Mouse (Mus musculus): ENCODE measurements around the gene Rpap2. TPM values are rescaled to one million over a fixed set of nuclear protein-coding genes. Genes with fewer than 3 reads are reported as not detected.

Gene Rpap2
- 10.6 and 15.2 TPM in 2 replicates for polyA plus RNA-seq (2015; fragmentation: Nextera tagmentation; extraction: Ambion mirVana)

- Histone ChIP-seq H3K4me3 (ENCODE audit: low read length) (peak within 1 kb of the TSS; percentile 87), H3K4me2 (ENCODE audit: low read depth, low read length) (peak within 1 kb of the TSS; percentile 92), H3K4me1 (ENCODE audit: control insufficient read depth, insufficient read depth, low read length) (peaks cover 3% of the 10 kb centered on the region), H3K27ac (ENCODE audit: low read length) (peak within 1 kb of the TSS; percentile 84), H3K9me3 (replicated peaks; ENCODE audit: control insufficient read depth, low read length) (no peaks in the 10 kb centered on the region), H3K36me3 (ENCODE audit: control insufficient read depth, insufficient read depth) (peaks cover 14% of the 10 kb centered on the region), H3K27me3 (ENCODE audit: control insufficient read depth, insufficient read depth, low read length) (no peaks in the 10 kb centered on the region), H3K9ac (ENCODE audit: low read length) (peak within 1 kb of the TSS; percentile 91)
- WGBS = under 1% methylated on average over 62 of the region's 64 CpGs
- peak; percentile 96 for ATAC-seq (replicated peaks; ENCODE audit: extremely low read depth, insufficient read depth, low FRiP score)
Observed at GRCm38 (mm10) chr5:107597301-107598077, at the start of gene Rpap2, which contains the start of gene Glmn. TSS of gene Rpap2 (plus strand) at chr5:107597373. TSS of gene Glmn (minus strand) at chr5:107597888.

GRCm38 (mm10) chr5:107547955-107548354 lies 49.2 kb upstream of the Rpap2 start:
- no peaks in the 10 kb centered on the region for H3K4me1 ChIP-seq (ENCODE audit: control insufficient read depth, insufficient read depth, low read length)
- H3K27me3 ChIP-seq (ENCODE audit: control insufficient read depth, insufficient read depth, low read length) = no peaks in the 10 kb centered on the region
- H3K4me3 ChIP-seq (ENCODE audit: low read length) = no peak overlapping the region
- WGBS = 74% methylated on average over 3 of the region's 3 CpGs
- H3K36me3 ChIP-seq (ENCODE audit: control insufficient read depth, insufficient read depth) = peaks cover 14% of the 10 kb centered on the region
- H3K4me2 ChIP-seq (ENCODE audit: low read depth, low read length) = no peak overlapping the region
- no peak overlapping the region for H3K9ac ChIP-seq (ENCODE audit: low read length)
- H3K9me3 ChIP-seq (replicated peaks; ENCODE audit: control insufficient read depth, low read length) = no peaks in the 10 kb centered on the region
- H3K27ac ChIP-seq (ENCODE audit: low read length) = no peak overlapping the region
- ATAC-seq (replicated peaks; ENCODE audit: extremely low read depth, insufficient read depth, low FRiP score) = no peak

- Histone ChIP-seq H3K27ac (ENCODE audit: low read length) (no peak overlapping the region), H3K36me3 (ENCODE audit: control insufficient read depth, insufficient read depth) (peaks cover 14% of the 10 kb centered on the region), H3K27me3 (ENCODE audit: control insufficient read depth, insufficient read depth, low read length) (no peaks in the 10 kb centered on the region), H3K4me2 (ENCODE audit: low read depth, low read length) (no peak overlapping the region), H3K4me3 (ENCODE audit: low read length) (no peak overlapping the region), H3K9me3 (replicated peaks; ENCODE audit: control insufficient read depth, low read length) (no peaks in the 10 kb centered on the region), H3K9ac (ENCODE audit: low read length) (no peak overlapping the region), H3K4me1 (ENCODE audit: control insufficient read depth, insufficient read depth, low read length) (no peaks in the 10 kb centered on the region)
- 83% methylated on average over 3 of the region's 3 CpGs for WGBS
- ATAC-seq (replicated peaks; ENCODE audit: extremely low read depth, insufficient read depth, low FRiP score) = no peak
Observed at GRCm38 (mm10) chr5:107548444-107548843, 48.7 kb upstream of the Rpap2 start.

- WGBS = 73% methylated on average over 5 of the region's 5 CpGs
Observed at GRCm38 (mm10) chr5:107554336-107554735, 42.8 kb upstream of the Rpap2 start.

GRCm38 (mm10) chr5:107556969-107557368 lies 40.2 kb upstream of the Rpap2 start:
- H3K9ac ChIP-seq (ENCODE audit: low read length) = no peak overlapping the region
- no peak for ATAC-seq (replicated peaks; ENCODE audit: extremely low read depth, insufficient read depth, low FRiP score)
- H3K4me1 ChIP-seq (ENCODE audit: control insufficient read depth, insufficient read depth, low read length) = no peaks in the 10 kb centered on the region
- 74% methylated on average over 3 of the region's 3 CpGs for WGBS
- no peaks in the 10 kb centered on the region for H3K27me3 ChIP-seq (ENCODE audit: control insufficient read depth, insufficient read depth, low read length)
- H3K36me3 ChIP-seq (ENCODE audit: control insufficient read depth, insufficient read depth) = peaks cover 10% of the 10 kb centered on the region
- H3K4me2 ChIP-seq (ENCODE audit: low read depth, low read length) = no peak overlapping the region
- H3K27ac ChIP-seq (ENCODE audit: low read length) = no peak overlapping the region
- H3K9me3 ChIP-seq (replicated peaks; ENCODE audit: control insufficient read depth, low read length) = no peaks in the 10 kb centered on the region
- H3K4me3 ChIP-seq (ENCODE audit: low read length) = no peak overlapping the region

More at GRCm38 (mm10) chr5:107554336-107554735, 42.8 kb upstream of the Rpap2 start:
- no peak for ATAC-seq (replicated peaks; ENCODE audit: extremely low read depth, insufficient read depth, low FRiP score)
- Histone ChIP-seq H3K27ac (ENCODE audit: low read length) (no peak overlapping the region), H3K36me3 (ENCODE audit: control insufficient read depth, insufficient read depth) (peaks cover 15% of the 10 kb centered on the region; the same call in 1 of the 2 replicates), H3K4me1 (ENCODE audit: control insufficient read depth, insufficient read depth, low read length) (no peaks in the 10 kb centered on the region), H3K9ac (ENCODE audit: low read length) (no peak overlapping the region), H3K9me3 (replicated peaks; ENCODE audit: control insufficient read depth, low read length) (no peaks in the 10 kb centered on the region), H3K4me2 (ENCODE audit: low read depth, low read length) (no peak overlapping the region), H3K27me3 (ENCODE audit: control insufficient read depth, insufficient read depth, low read length) (no peaks in the 10 kb centered on the region), H3K4me3 (ENCODE audit: low read length) (no peak overlapping the region)

- Histone ChIP-seq H3K9me3 (replicated peaks; ENCODE audit: control insufficient read depth, low read length) (no peaks in the 10 kb centered on the region), H3K4me3 (ENCODE audit: low read length) (no peak overlapping the region), H3K27ac (ENCODE audit: low read length) (no peak overlapping the region), H3K9ac (ENCODE audit: low read length) (no peak overlapping the region), H3K4me2 (ENCODE audit: low read depth, low read length) (no peak overlapping the region), H3K36me3 (ENCODE audit: control insufficient read depth, insufficient read depth) (peaks cover 56% of the 10 kb centered on the region), H3K4me1 (ENCODE audit: control insufficient read depth, insufficient read depth, low read length) (no peaks in the 10 kb centered on the region), H3K27me3 (ENCODE audit: control insufficient read depth, insufficient read depth, low read length) (no peaks in the 10 kb centered on the region)
- ATAC-seq (replicated peaks; ENCODE audit: extremely low read depth, insufficient read depth, low FRiP score) = no peak
- 93% methylated on average over 9 of the region's 9 CpGs for WGBS
Observed at GRCm38 (mm10) chr5:107569148-107569547, 28.0 kb upstream of the Rpap2 start.

- peak overlapping the region; percentile 92 for H3K4me2 ChIP-seq (ENCODE audit: low read depth, low read length)
- no peaks in the 10 kb centered on the region for H3K27me3 ChIP-seq (ENCODE audit: control insufficient read depth, insufficient read depth, low read length)
- H3K4me3 ChIP-seq (ENCODE audit: low read length) = peak overlapping the region; percentile 87
- WGBS = 31% methylated on average over 4 of the region's 4 CpGs
- H3K9ac ChIP-seq (ENCODE audit: low read length) = peak overlapping the region; percentile 91
- no peaks in the 10 kb centered on the region for H3K9me3 ChIP-seq (replicated peaks; ENCODE audit: control insufficient read depth, low read length)
- no peak overlapping the region; the same call in 1 of the 2 replicates for H3K27ac ChIP-seq (ENCODE audit: low read length)
- H3K36me3 ChIP-seq (ENCODE audit: control insufficient read depth, insufficient read depth) = peaks cover 15% of the 10 kb centered on the region
- no peak for ATAC-seq (replicated peaks; ENCODE audit: extremely low read depth, insufficient read depth, low FRiP score)
- peaks cover 3% of the 10 kb centered on the region for H3K4me1 ChIP-seq (ENCODE audit: control insufficient read depth, insufficient read depth, low read length)
Observed at GRCm38 (mm10) chr5:107598380-107598779, 1.2 kb downstream of the Rpap2 start.

GRCm38 (mm10) chr5:107611224-107611623 lies 14.1 kb downstream of the Rpap2 start:
- WGBS = 3% methylated on average over 2 of the region's 2 CpGs
- H3K9me3 ChIP-seq (replicated peaks; ENCODE audit: control insufficient read depth, low read length) = no peaks in the 10 kb centered on the region
- H3K36me3 ChIP-seq (ENCODE audit: control insufficient read depth, insufficient read depth) = peaks cover 6% of the 10 kb centered on the region; the same call in 1 of the 2 replicates
- no peaks in the 10 kb centered on the region for H3K4me1 ChIP-seq (ENCODE audit: control insufficient read depth, insufficient read depth, low read length)
- H3K9ac ChIP-seq (ENCODE audit: low read length) = no peak overlapping the region
- H3K4me2 ChIP-seq (ENCODE audit: low read depth, low read length) = no peak overlapping the region
- H3K27me3 ChIP-seq (ENCODE audit: control insufficient read depth, insufficient read depth, low read length) = no peaks in the 10 kb centered on the region
- H3K4me3 ChIP-seq (ENCODE audit: low read length) = no peak overlapping the region
- no peak overlapping the region for H3K27ac ChIP-seq (ENCODE audit: low read length)
- ATAC-seq (replicated peaks; ENCODE audit: extremely low read depth, insufficient read depth, low FRiP score) = no peak

GRCm38 (mm10) chr5:107617986-107618385 lies 20.8 kb downstream of the Rpap2 start:
- ATAC-seq (replicated peaks; ENCODE audit: extremely low read depth, insufficient read depth, low FRiP score) = no peak
- no peak overlapping the region for H3K27ac ChIP-seq (ENCODE audit: low read length)

More at GRCm38 (mm10) chr5:107617986-107618385, 20.8 kb downstream of the Rpap2 start:
- WGBS = 81% methylated on average over 6 of the region's 6 CpGs
- peaks cover 19% of the 10 kb centered on the region for H3K36me3 ChIP-seq (ENCODE audit: control insufficient read depth, insufficient read depth)
- H3K9me3 ChIP-seq (replicated peaks; ENCODE audit: control insufficient read depth, low read length) = no peaks in the 10 kb centered on the region
- H3K27me3 ChIP-seq (ENCODE audit: control insufficient read depth, insufficient read depth, low read length) = no peaks in the 10 kb centered on the region
- H3K9ac ChIP-seq (ENCODE audit: low read length) = no peak overlapping the region
- H3K4me2 ChIP-seq (ENCODE audit: low read depth, low read length) = no peak overlapping the region
- H3K4me1 ChIP-seq (ENCODE audit: control insufficient read depth, insufficient read depth, low read length) = no peaks in the 10 kb centered on the region
- H3K4me3 ChIP-seq (ENCODE audit: low read length) = no peak overlapping the region

Data from heart, embryonic 16.5 days (tissue).